Mouse (Mus musculus): ENCODE results near the gene Myo1b. TPM values are rescaled to one million over a fixed set of nuclear protein-coding genes. Genes with fewer than 3 reads are reported as not detected.
"Not testable (repeated sequence)": the region's sequence is repeated elsewhere in the genome, so short reads cannot be mapped to it uniquely, and the experiment has no call there.

The Myo1b gene
- total RNA-seq, 2 experiments from 2014 or later = 67.0 to 70.4 TPM

DNA sequence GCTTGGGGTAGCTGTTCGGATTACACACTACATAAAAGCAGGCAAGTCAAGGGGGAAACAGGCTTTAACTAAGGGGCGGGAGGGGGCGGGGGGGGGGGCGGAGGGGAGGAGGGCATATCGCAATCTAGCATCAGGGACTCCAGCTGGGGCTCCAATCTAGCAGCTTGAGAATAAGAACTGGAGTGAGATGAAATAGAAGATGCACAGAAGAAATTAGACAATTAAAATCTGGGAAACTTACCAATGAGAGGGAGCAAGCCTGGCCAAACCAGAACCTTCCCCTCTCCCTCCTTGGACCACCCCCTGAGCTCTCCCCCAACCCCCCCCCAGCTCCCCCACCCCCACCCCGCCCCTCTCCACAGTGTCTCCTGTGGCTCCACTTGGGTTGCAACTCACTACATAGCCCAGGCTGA is 18.7 kb downstream of the Myo1b start:
- no peak for DNase-seq
- intact Hi-C loops (cut with DNase I) = no loop called here

DNA sequence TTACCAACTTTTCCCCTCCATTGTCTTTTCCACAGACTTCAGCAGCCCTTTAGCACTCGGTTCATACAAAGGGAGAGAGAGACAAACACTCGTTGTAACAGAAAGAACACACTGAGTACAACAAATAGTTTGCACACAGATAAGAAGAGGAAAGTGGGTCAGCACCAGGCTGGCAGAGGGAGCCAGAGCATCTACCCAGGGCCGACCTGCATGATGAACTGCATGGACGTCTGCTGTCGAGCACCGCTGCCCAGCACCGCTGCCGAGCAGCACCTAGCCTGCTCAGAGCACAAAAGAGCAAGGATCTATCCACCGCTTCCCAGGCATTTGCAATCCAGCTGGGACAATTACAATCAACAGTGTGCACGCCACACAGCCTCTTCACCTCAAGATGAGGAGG is 19.9 kb downstream of the Myo1b start:
- DNase-seq = no peak
- intact Hi-C loops (cut with DNase I) = no loop called here

DNA sequence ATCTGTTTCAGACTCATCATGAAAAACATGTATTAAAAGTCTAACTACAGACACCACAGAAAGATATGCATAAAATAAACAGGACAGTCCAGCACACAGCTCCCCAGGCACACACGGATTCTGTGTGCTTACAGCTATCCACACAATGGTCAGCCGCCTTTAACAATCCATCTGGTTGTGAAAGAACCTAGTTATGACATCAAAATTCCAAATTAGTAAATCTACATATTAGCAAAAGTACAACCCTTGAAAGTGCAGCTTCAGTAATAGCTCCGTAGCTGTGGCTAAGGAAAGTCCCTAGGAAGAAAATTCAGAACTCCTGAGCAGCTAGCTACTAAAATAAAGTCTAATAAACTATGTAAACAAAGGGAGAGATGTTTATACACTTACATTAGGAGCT is 21.1 kb downstream of the Myo1b start:
- intact Hi-C loops (cut with DNase I) = no loop called here
- no peak for DNase-seq

DNA sequence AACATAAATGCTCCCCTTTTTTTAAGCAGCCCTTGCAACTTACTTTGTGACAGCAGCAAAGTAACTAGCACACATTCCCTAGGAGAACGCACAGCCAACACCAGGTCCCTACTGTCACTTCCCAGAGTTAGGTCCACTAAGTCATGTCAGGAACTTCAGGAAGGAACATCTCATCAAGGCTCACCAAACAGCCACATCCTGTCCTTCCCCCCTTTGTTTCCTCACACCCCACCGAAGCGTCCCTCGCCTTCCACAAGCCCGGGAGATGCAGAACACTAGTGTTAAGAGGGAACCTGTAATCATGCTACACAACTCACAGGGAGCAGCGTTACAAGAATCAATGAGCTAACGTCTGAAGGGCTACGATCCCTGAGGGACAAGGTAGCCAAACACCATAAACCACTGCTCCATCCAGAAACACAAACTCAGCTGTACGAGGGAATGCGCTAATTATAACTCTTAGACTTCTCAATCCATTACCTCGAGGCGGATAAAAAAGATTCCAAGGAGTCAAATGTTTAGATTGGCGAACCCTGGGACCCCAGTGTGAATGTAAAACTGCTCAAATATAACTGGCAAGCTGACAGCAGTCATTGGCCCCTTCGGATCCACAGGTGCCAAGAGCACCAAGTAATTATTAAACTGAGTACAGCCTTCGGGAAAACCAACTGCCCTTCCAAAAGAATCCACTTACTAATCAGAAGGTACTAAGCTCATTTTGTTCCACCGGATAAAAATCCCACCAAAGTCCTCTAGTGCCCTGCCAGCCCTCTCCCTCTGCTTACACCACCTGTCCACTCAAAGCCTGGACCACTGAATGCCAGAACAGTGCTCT is 22.1 kb downstream of the Myo1b start:
- intact Hi-C loops (cut with DNase I) = no loop called here
- DNase-seq = no peak

DNA sequence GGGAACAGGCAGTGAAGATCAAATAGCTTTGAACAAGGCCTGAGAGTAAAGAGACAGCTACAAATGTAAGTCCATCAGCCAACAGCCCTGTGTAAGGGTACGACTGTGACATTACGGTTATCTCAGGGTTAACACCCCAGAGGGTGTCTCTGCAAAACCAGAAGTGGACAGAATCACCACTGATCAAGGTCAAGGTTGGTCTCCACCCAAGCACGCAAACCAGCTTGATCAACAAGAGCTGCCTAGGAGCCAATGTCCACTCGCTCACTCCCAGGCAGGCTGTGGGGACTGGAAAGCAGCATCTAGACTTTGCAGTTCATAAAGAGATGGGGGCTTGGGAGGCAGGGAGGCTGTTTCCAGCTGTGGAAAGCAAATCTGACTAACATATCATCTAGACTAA is 23.9 kb downstream of the Myo1b start:
- no peak for DNase-seq

DNA sequence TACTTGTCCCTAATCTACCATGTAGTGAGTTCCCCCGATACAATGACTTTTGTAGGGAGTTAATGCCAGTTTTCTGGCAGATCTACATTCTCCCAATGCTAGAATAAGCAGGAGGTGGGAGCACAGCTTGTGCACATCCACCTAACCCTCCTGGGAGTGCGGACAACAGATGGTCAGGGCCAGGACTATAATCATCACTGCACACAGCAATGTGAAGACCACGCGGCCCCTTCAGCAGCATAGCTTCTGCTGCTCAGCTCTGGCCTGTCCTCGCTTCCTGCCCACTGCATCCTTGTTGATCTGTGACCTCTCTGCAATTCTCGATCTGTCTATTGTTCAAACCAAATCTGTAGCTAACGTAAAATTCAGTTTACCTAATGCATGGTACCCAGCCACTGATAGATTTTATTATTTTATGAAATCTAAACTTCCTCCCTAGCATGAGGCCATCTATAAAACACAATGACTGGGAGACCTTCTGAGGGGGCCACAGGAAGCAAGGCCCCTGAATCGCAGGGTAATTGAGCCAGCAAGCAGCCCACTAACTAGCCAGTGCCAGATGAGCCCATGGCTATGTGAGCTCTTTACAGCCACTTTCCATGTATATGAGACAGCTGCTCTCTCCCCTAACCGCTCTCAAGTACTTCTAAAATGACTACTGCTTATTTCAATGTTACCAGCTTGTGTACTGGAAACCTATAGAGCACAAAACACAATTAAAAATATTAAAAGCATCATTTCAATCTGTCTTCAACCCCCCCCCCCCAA is 27.6 kb downstream of the Myo1b start:
- peak; percentile 51 for DNase-seq
- intact Hi-C loops (cut with DNase I) = no loop called here

More for the DNA sequence above, 23.9 kb downstream of the Myo1b start:
- intact Hi-C loops (cut with DNase I) = no loop called here

DNA sequence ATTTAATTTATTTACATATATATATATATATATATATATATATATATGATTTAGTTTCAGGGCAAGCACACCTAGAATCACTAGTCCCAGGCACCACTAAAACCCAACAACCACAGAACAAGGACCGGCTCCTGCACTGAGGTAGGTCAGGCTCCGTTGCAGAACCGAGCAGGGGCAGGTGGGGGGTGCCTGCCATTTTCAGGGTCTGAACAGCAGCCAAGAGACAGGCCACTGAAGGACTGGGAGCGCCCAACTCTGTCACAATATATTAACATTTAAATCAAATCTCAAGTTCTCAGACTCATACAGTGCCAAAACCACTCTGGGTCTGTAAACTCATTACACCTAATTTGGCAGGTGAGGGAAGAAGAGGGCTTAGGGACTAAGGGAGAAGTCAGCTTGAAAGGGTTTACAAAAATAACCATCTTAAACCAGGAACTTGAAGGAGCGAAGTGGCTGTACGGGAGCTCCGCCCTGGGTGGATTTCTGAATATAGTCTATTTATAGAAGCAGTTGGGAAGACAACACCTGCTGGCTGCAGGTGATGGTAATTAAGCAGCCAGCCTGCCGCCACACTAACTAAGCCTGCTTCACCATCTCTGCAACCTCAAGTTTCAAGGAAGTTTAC is 30.4 kb downstream of the Myo1b start:
- peak; percentile 43 for DNase-seq
- intact Hi-C loops (cut with DNase I) = no loop called here

DNA sequence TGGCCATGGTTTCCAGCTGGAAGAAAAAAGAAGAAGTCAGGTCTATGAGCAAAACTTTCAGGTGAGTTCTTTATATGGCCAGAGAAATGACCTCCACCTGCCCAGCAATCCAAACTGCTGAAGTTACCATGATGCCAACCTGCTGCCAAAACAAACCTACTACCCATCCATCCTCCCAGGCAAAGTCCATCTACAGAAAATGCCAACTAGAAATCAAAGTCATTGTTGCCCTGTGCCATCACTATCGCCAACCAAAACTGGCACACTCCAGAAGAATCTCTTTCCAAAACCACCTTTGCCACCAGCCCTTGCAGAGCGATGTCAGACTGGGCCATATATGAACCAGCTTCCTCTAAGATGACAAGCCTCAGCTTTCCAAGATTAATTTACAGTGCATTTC is 32.7 kb downstream of the Myo1b start:
- no peak for DNase-seq
- intact Hi-C loops (cut with DNase I) = no loop called here

DNA sequence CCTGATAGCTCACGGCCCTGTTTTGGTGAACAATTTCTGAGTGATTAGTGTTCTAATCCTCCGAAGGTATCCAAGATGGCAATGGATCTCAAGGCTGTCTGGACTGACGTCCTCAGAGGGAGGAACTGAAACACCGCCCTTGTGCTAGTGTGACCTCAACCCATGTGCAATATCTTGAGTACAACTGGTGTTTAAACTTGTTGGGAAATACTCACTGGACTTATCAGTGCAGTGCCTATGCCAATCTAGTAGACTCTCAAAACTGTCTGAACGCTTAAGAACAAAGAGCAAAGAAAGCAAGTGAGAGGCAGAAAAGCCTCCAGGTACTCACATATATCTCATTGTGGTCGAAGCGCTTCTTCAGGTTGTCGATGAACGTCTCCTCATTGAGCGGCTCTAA is 33.1 kb downstream of the Myo1b start:
- intact Hi-C loops (cut with DNase I) = no loop called here

DNA sequence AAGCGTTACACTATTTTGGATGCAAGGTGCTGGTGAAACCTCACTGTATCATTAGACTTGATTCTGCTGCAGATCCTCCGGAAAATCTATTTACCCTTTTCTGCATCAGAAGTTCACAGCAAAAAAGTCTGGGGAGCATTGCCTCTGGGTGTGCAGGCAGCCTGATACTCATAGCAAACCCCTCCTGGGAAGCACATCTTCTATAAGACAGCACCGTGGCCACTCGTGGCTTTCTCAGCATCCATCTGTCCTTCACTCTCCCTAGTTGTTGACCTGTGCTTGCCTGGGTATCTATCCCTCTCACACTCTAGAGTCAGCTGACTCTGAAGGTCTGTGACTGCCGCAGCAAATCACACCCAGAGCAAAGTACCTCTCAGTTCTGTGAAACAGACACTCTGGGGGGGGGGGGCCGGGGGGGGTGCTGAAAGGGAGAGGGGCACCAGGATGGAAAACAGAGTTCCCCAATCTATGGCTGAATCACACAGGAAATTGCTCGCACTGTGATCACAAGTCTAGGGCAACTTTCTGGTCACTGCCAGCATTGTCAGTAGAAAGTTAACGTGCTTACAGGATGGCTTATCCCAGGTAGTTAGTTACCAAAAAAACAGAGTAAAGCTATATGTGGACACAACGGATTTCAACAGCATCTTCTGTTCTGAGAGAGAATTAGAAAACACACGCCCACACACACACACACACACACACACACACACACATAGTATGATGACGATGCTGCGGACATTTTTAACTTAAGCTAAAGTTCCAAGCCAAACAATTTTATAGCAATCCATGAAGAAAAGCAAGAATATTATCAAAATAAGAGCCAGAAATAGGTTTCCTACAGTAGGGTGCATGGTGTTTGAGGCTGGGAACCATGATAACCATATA is 35.7 kb downstream of the Myo1b start:
- no peak for DNase-seq

More for the DNA sequence above, 33.1 kb downstream of the Myo1b start:
- DNase-seq = no peak

DNA sequence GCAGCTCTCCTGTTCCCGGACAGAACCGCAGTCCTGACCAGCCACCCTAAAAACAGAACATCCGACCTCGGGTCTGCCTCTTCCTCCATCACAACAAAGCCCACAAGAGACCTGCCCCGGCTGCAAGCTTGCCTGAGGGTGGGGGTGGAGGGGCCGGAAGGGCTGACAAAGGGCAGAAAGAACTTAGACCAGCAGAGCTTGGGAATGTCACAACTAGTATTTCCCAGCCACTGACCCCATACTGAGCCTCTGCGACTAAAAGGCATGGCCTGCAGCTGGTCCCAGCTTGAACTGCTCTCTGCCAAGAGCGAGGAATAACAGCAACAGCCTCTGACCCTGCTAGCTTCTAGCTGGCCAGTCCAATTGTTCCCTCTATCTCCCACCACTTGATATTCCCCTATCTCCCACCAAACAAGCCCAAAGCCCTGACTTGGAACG is 36.5 kb downstream of the Myo1b start:
- peak; percentile 35 for DNase-seq
- intact Hi-C loops (cut with DNase I) = no loop called here

More for the DNA sequence above, 35.7 kb downstream of the Myo1b start:
- intact Hi-C loops (cut with DNase I) = no loop called here

DNA sequence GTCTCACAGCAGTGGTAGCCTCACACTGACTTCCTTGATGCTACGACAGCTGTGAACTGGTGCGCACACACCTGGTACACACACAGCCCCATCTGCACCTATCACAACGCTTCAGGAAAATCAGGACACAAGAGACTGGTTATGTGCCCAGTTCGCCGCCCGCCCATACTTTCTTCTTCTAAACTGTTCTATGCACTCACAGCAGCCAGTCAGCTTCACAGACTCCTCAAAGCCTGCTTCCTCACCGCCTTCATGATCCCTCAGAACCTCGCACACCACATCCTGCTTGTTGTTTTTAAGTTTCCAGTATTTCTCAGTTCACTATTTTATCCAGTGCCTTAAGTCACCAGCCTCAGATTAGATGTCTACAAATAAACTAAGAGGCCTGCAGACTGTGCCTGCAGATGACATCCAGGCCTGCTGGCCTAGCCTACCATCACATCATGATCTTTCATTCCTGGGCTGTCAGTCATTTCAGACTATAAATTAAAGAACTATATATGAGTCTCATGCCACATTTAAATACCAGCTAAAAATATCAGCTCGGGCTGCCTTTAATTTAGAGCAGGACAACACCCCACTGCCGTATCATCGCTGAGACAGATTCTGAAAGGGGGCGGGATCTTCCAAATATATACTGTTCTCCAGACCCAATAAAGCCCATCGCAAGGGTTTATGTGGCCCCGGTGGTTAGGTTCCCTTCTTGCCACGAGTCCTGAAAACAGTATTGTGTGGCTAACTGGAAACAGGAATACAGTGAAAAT is 40.2 kb downstream of the Myo1b start:
- intact Hi-C loops (cut with DNase I) = no loop called here
- DNase-seq = no peak

DNA sequence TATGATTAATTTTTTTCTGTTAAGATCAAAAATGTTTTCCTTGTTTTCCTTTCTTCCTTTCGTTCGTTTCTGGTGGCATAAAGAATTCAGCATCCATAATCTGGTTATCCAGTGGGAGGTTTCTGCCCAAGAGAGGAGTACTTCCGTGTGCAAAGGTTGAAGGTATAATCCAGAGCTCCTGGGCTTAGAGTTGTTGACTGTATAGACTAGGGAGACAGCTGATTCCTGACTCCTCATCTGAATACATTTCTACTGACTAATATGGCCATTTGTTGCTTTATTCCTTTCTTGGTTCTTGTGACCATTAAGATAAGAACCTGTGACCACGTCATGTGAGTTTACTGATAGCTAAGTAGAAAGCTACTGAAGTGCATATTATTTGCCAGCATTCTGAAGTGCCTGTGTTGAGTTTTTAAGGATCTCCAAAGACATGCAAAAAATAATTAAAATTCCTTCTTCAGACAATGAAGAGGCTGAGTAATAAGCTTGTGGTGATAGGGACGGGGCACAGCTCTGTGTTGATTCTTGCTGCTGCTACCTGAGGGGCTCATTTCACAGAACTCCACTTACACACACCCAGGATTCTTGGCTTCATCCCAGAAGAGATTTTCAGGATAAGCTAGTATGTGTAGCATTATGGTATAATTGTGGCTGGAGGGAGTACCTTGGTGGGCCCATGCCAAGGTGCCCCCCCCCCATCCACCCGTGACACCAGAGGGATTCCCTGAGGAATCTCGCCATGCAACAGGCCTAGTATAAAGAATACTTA is 43.2 kb downstream of the Myo1b start:
- intact Hi-C loops (cut with DNase I) = no loop called here
- DNase-seq = no peak

DNA sequence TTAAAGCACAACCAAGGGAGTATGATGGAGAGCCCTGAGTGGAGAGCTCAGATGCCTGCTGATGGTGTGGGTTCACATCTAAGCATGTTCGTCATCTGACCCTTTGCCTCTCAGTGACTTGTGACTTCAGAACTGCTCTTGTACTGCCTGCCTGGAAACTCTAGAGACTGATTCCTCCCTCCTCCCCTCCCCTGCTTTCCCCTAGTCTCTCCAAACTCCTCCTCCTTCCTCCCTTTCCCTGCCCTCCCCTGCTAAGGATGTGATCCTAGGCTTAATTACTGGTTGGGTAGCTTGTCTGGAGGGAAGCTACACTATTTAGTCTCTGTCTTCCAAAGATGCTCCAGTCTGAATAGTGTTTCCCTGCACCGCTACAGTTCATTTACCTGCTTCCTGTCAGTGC is 44.6 kb downstream of the Myo1b start:
- intact Hi-C loops (cut with DNase I); DNase-seq: not testable (repeated sequence)

DNA sequence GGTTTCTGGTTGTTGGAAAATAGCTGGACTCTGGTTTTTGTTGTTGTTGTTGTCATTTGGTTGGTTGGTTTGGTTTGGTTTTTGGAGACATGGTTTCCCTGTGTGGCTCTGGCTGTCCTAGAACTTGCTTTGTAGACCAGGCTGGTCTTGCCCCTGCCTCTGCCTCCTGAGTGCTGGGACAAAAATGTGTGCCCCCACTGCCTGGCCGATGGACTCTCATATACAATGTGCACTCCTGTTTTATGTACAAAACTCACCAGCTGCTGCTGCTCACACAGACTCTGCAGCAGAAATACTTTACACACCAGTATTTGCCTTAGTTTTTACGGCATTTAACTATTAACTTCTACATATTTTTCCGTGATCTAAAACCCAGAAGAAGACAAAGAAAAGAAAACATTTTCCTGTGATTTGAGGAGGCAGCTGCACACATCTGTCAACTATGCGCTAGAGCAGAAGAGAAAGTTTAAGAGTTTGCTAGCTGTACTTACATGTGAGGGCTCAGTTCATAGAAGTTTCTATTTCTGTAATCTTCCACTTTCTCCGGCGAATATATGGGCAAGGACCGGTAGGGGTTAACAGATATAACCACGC is 52.9 kb downstream of the Myo1b start:
- DNase-seq = no peak
- intact Hi-C loops (cut with DNase I) = no loop called here

DNA sequence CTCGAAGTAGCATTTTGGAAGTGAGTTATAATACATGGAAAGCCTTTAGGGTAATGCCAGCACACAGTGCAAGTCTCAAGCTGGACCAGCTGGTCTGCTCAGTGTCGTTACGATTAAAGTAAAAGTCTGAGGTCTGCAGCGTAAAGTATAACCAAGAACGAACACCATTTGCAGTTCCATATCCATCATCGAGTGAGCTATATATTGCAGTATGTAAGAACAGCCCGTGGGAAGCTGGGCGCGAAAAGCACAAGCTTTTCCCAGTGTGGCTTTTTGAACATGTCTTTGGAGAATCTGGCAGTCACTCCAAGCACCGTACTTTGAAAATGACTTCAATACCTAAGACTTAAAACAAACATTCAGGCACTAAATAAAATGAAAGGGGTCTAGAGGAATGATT is 55.0 kb downstream of the Myo1b start:
- no peak for DNase-seq
- intact Hi-C loops (cut with DNase I) = no loop called here

DNA sequence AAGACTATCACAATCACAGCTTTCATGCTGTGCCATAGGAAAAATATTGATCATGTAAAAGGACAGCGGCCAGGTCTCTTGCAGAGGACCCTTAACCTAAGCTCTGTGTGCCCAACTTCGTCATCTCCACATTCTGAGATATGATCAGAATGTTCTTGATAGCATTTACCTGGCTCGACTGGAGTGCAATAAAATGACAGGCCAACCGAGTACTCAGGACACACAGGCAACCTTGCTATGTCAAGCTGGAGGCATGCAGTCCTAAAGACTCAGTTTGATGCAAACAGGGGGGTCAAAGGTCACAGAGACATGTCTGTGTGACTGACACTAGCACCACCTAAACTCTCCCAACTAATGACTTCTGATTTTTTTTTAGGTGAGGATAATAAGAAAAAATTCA is 58.9 kb downstream of the Myo1b start:
- DNase-seq = no peak
- intact Hi-C loops (cut with DNase I) = no loop called here

DNA sequence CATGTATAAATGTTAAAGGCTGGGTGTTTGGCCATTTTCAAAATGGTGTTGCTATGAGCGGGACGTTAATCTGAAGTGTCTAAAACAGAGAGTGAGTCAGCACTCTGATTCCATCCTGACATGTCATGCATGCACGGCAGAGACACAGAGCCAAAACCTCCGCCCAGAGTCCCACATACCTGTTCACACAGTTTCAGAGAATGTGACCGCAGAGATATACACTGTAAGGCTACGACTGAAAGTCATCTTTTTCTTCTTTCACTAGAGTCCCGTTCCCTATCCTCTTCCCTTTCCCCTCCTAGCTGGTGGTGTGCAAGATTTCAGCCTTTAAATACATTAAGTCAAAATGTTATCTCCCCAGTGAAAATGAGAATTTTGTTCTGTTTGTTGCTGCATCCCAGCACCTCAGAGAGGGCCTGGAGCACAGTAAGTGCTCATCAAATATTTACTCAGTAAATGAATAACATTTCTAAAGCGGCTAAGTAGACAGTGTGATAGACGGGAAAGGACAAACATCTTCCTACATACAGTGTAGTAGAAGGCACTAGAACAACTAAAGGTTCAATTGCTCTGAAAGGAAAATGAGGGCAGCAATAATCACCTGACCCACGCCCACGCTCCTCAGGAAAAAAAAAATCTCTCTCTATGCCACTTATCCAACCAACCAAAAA is 59.5 kb downstream of the Myo1b start:
- DNase-seq = no peak
- intact Hi-C loops (cut with DNase I) = no loop called here
